Mouse (Mus musculus) ES-Bruce4 (cell line): Measurements from ENCODE around the gene Fosb. TPM values are rescaled to one million over a fixed set of nuclear protein-coding genes. Genes with fewer than 3 reads are reported as not detected.

Source experiments
- H3K27ac ChIP-seq: 2 replicates; pipeline ENCODE4 v1.5.1; 2012; ENCODE audit warnings: low read length, inconsistent platforms; ENCODE audit not compliant: insufficient read depth
- H3K27me3 ChIP-seq: 2 replicates; pipeline ENCODE4 v1.6.1; 2012; ENCODE audit warnings: mild to moderate bottlenecking, low read length, inconsistent platforms; ENCODE audit not compliant: control insufficient read depth, poor library complexity, insufficient read depth, severe bottlenecking
- H3K36me3 ChIP-seq: 2 replicates; pipeline ENCODE4 v1.6.1; 2012; ENCODE audit warnings: inconsistent platforms, mild to moderate bottlenecking, low read length, moderate library complexity; ENCODE audit not compliant: control insufficient read depth, poor library complexity, insufficient read depth, severe bottlenecking
- H3K4me1 ChIP-seq: one replicate; pipeline ENCODE4 v1.8.1; 2011; ENCODE audit warnings: low read length; ENCODE audit not compliant: control insufficient read depth, insufficient read depth
- H3K4me3 ChIP-seq: 2 replicates; pipeline ENCODE4 v1.5.1; 2011; ENCODE audit warnings: low read depth, mild to moderate bottlenecking, low read length
- H3K9ac ChIP-seq: 2 replicates; pipeline ENCODE4 v1.6.1; 2012; ENCODE audit warnings: low read depth, mild to moderate bottlenecking, inconsistent platforms; ENCODE audit not compliant: poor library complexity, severe bottlenecking
- H3K9me3 ChIP-seq: replicated peaks from 2 replicates; pipeline ENCODE4 v1.6.1; 2012; ENCODE audit warnings: mild to moderate bottlenecking, low read length, inconsistent platforms; ENCODE audit not compliant: control insufficient read depth, poor library complexity, insufficient read depth, severe bottlenecking
- CTCF ChIP-seq: IDR thresholded peaks from one replicate; pipeline ENCODE4 v1.8.1; 2011; ENCODE audit warnings: low read depth, low read length
- EP300 ChIP-seq: IDR thresholded peaks from 2 replicates; pipeline ENCODE4 v1.6.1; 2011; ENCODE audit warnings: low read depth, low read length; ENCODE audit not compliant: insufficient read depth
- POLR2A ChIP-seq: IDR thresholded peaks from one replicate; pipeline ENCODE4 v1.8.1; 2011; ENCODE audit warnings: low read length; ENCODE audit not compliant: insufficient read depth
- polyA plus RNA-seq: library from polyadenylated mRNA; stranded (reverse); fragments of >200 nt; gene quantifications from 2 replicates; pipeline ENCODE4 v1.2.4, GENCODE M21; 2011; ENCODE audit warnings: low read depth; ENCODE audit not compliant: missing spikeins, insufficient read depth, insufficient read length

The Fosb gene
- polyA plus RNA-seq, 1 experiment: 1.1 TPM

GRCm38 (mm10) chr7:19271238-19272172, 38.3 kb downstream of the Fosb start, which contains the start of gene Vasp:
Gene Vasp, minus strand, starts transcription at chr7:19271817.
- Histone ChIP-seq H3K27ac (peak within 1 kb of the TSS; percentile 97), H3K36me3 (no peaks in the 10 kb centered on the region), H3K9ac (peak within 1 kb of the TSS; percentile 95), H3K9me3 (no peaks in the 10 kb centered on the region), H3K4me1 (peaks cover 3% of the 10 kb centered on the region), H3K4me3 (peak within 1 kb of the TSS; percentile 92), H3K27me3 (no peaks in the 10 kb centered on the region)
- TF ChIP-seq CTCF (no peak), EP300 (0 out of 2 replicates have a peak, but pooled peaks have one; percentile 8), POLR2A (no peak)

GRCm38 (mm10) chr7:19270509-19271237, 39.2 kb downstream of the Fosb start:
- H3K36me3 ChIP-seq: no peaks in the 10 kb centered on the region
- TF ChIP-seq EP300 (0 out of 2 replicates have a peak, but pooled peaks have one; percentile 44), CTCF (no peak)
- no peaks in the 10 kb centered on the region for H3K9me3 ChIP-seq
- no peaks in the 10 kb centered on the region for H3K27me3 ChIP-seq
- peaks cover 8% of the 10 kb centered on the region for H3K4me1 ChIP-seq
- peak overlapping the region; percentile 97 for H3K27ac ChIP-seq
- H3K4me3 ChIP-seq: peak overlapping the region; percentile 92
- peak overlapping the region; percentile 95 for H3K9ac ChIP-seq

GRCm38 (mm10) chr7:19269721-19270441, 40.0 kb downstream of the Fosb start:
- Histone ChIP-seq H3K36me3 (no peaks in the 10 kb centered on the region), H3K27me3 (no peaks in the 10 kb centered on the region), H3K9ac (peak overlapping the region; percentile 95), H3K4me3 (peak overlapping the region; percentile 75), H3K27ac (peak overlapping the region; percentile 25), H3K4me1 (peaks cover 9% of the 10 kb centered on the region), H3K9me3 (no peaks in the 10 kb centered on the region)
- no peak for TF ChIP-seq POLR2A
- TF ChIP-seq EP300: no peak
- TF ChIP-seq CTCF: no peak

- peak overlapping the region; percentile 12 for H3K27ac ChIP-seq
- H3K4me1 ChIP-seq: peaks cover 9% of the 10 kb centered on the region
- peaks cover 6% of the 10 kb centered on the region for H3K36me3 ChIP-seq
These were observed 40.7 kb downstream of the Fosb start for GRCm38 (mm10) chr7:19268993-19269681.

GRCm38 (mm10) chr7:19267051-19267450, 42.8 kb downstream of the Fosb start:
- Histone ChIP-seq H3K27ac (peak overlapping the region; percentile 50), H3K4me1 (peaks cover 9% of the 10 kb centered on the region), H3K4me3 (no peak overlapping the region), H3K27me3 (no peaks in the 10 kb centered on the region), H3K9ac (peak overlapping the region; percentile 15), H3K36me3 (peaks cover 18% of the 10 kb centered on the region), H3K9me3 (no peaks in the 10 kb centered on the region)
- no peak for TF ChIP-seq EP300
- no peak for TF ChIP-seq POLR2A
- no peak for TF ChIP-seq CTCF

More at GRCm38 (mm10) chr7:19268993-19269681, 40.7 kb downstream of the Fosb start:
- Histone ChIP-seq H3K4me3 (peak overlapping the region; percentile 43), H3K27me3 (no peaks in the 10 kb centered on the region), H3K9ac (peak overlapping the region; percentile 95), H3K9me3 (no peaks in the 10 kb centered on the region)
- TF ChIP-seq CTCF (no peak), EP300 (no peak), POLR2A (no peak)
